9 mouse cellular contexts compared by ENCODE assay signal in the genomic region with DNA sequence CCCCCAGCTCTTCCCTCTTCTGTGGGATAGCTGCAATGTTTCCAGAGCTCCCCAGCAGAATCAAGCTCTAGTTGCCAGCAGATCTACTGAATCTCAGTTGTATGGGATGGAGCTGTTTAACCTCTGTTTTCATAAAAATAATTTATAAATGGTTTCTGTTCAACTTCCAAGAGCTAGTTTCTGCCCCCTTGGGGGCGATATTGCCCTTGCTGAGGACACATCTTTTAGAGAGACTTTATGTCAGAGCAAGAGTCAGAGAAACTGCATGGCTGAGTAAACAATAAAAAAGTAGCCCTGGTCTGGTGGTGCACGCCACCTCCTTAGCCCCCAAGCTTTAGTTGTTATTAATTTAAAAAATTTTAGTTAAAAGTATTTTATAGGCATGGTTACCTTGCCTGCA. TPM values are rescaled to one million over a fixed set of nuclear protein-coding genes. Genes with fewer than 3 reads are reported as not detected.
A peak's percentile ranks its signal among the peaks of the same experiment; 100 is the strongest.
DNase-seq lines count a peak whose midpoint lies in the region; ATAC-seq and TF ChIP-seq lines count a peak whose summit lies in the region.
"Had no signal": no experiment of that assay in that cellular context is flagged by ENCODE, and none has a peak within 500 bp of the region (broad histone marks: within the 10 kb centered on the region; RNA-seq: fewer than 3 reads in every experiment).

No protein-coding gene starts in this region.

- ATAC-seq in kidney, postnatal 0 days (replicated peaks; ENCODE audit: low FRiP score, low read depth): no peak
- ATAC-seq in stomach, postnatal 0 days (ENCODE audit: low FRiP score, low TSS enrichment): no peak
- no peak for ATAC-seq in hindbrain, embryonic 12.5 days (ENCODE audit: low FRiP score)

- H3K27me3 ChIP-seq in kidney, postnatal 0 days (ENCODE audit: insufficient read depth, low read length): no peaks in the 10 kb centered on the region
- H3K27me3 ChIP-seq in stomach, postnatal 0 days (ENCODE audit: control insufficient read depth, insufficient read depth, low read length): no peaks in the 10 kb centered on the region
- no peaks in the 10 kb centered on the region for H3K27me3 ChIP-seq in hindbrain, embryonic 12.5 days

- no peak overlapping the region for H3K4me3 ChIP-seq in kidney, postnatal 0 days (replicated peaks; ENCODE audit: low read depth, low read length)
- no peak overlapping the region for H3K4me3 ChIP-seq in stomach, postnatal 0 days (ENCODE audit: low read depth, low read length)
- H3K4me3 ChIP-seq in hindbrain, embryonic 12.5 days: no peak overlapping the region
- H3K4me3 ChIP-seq: liver, embryonic 15.5 days had no signal

- WGBS in kidney, postnatal 0 days: 41% methylated on average over 2 of the region's 2 CpGs
- 46% methylated on average over 2 of the region's 2 CpGs for WGBS in stomach, postnatal 0 days
- 58% methylated on average over 2 of the region's 2 CpGs for WGBS in hindbrain, embryonic 12.5 days

- no peaks in the 10 kb centered on the region for H3K9me3 ChIP-seq in kidney, postnatal 0 days (replicated peaks; ENCODE audit: low read length)
- no peaks in the 10 kb centered on the region for H3K9me3 ChIP-seq in stomach, postnatal 0 days (ENCODE audit: control insufficient read depth, low read length)
- H3K9me3 ChIP-seq in hindbrain, embryonic 12.5 days (replicated peaks): no peaks in the 10 kb centered on the region
- H3K9me3 ChIP-seq: liver, embryonic 15.5 days had no signal

- H3K27ac ChIP-seq in kidney, postnatal 0 days: no peak overlapping the region
- no peak overlapping the region for H3K27ac ChIP-seq in stomach, postnatal 0 days (replicated peaks)
- no peak overlapping the region for H3K27ac ChIP-seq in hindbrain, embryonic 12.5 days
- H3K27ac ChIP-seq: liver, embryonic 15.5 days had no signal

- no peak overlapping the region for H3K9ac ChIP-seq in kidney, postnatal 0 days (ENCODE audit: low read depth, low read length)
- no peak overlapping the region for H3K9ac ChIP-seq in stomach, postnatal 0 days (ENCODE audit: low read length)
- no peak overlapping the region for H3K9ac ChIP-seq in hindbrain, embryonic 12.5 days
- H3K9ac ChIP-seq: liver, embryonic 15.5 days had no signal

- TF ChIP-seq CTCF in kidney, postnatal 0 days (IDR thresholded peaks at IDR 0.05; ENCODE audit: low read depth): peak; percentile 55
- TF ChIP-seq CTCF in stomach, postnatal 0 days (IDR thresholded peaks at IDR 0.05; ENCODE audit: low read depth): peak; percentile 65

- H3K36me3 ChIP-seq in kidney, postnatal 0 days (ENCODE audit: insufficient read depth, low read length): no peaks in the 10 kb centered on the region
- no peaks in the 10 kb centered on the region for H3K36me3 ChIP-seq in stomach, postnatal 0 days (ENCODE audit: control insufficient read depth, insufficient read depth, low read length)
- no peaks in the 10 kb centered on the region for H3K36me3 ChIP-seq in hindbrain, embryonic 12.5 days
- H3K36me3 ChIP-seq: liver, embryonic 15.5 days had no signal

- no peak overlapping the region for H3K4me2 ChIP-seq in kidney, postnatal 0 days (ENCODE audit: low read length)
- no peak overlapping the region for H3K4me2 ChIP-seq in stomach, postnatal 0 days (replicated peaks; ENCODE audit: low read depth)
- no peak overlapping the region for H3K4me2 ChIP-seq in hindbrain, embryonic 12.5 days (replicated peaks)
- H3K4me2 ChIP-seq: liver, embryonic 15.5 days had no signal

- no peak for TF ChIP-seq EP300 in stomach, postnatal 0 days (optimal IDR thresholded peaks at IDR 0.05)

- peak; percentile 22 for DNase-seq in adrenal gland, postnatal 14 days
- DNase-seq in adrenal gland, postnatal 36 days: no peak
- DNase-seq in kidney, postnatal 0 days (ENCODE audit: low spot score): peak; percentile 30
- DNase-seq in kidney, adult 11 months: no peak
- DNase-seq in thymus, postnatal 14 days: peak; percentile 13
- no peak for DNase-seq in thymus, postnatal 10 days (ENCODE audit: low spot score in 2 of 2)
- DNase-seq in stomach, postnatal 0 days (ENCODE audit: low spot score): peak; percentile 23

- H3K4me1 ChIP-seq in kidney, postnatal 0 days (replicated peaks; ENCODE audit: insufficient read depth, low read length): no peaks in the 10 kb centered on the region
- no peaks in the 10 kb centered on the region for H3K4me1 ChIP-seq in stomach, postnatal 0 days (replicated peaks; ENCODE audit: control insufficient read depth, insufficient read depth)
- no peaks in the 10 kb centered on the region for H3K4me1 ChIP-seq in hindbrain, embryonic 12.5 days
- H3K4me1 ChIP-seq: liver, embryonic 15.5 days had no signal

RNA-seq across cellular contexts. Expression of gene Ak4, which starts 34.1 kb away (rescaled TPM):
- 2.9 and 7.2 TPM in 2 replicates for total RNA-seq in adrenal gland, postnatal 14 days (2021)
- total RNA-seq in adrenal gland, postnatal 36 days (2021): 1 to 10 TPM; 5.9 to 6.4 TPM
- polyA plus RNA-seq in kidney, postnatal 0 days (2015; fragmentation: Nextera tagmentation; extraction: Ambion mirVana): 17.1 and 20.8 TPM in 2 replicates
- 15.8 and 16.4 TPM in 2 replicates for polyA plus RNA-seq in stomach, postnatal 0 days (2015; fragmentation: Nextera tagmentation; extraction: Ambion mirVana)
- 11.5 and 13.9 TPM in 2 replicates for polyA plus RNA-seq in hindbrain, embryonic 12.5 days (2016; fragmentation: Nextera tagmentation; extraction: Ambion mirVana)

Comparison
In these comparisons a context has a peak if more than half of its experiments do, and no peak if none do; other contexts are left out.
1. DNase-seq: peak in adrenal gland, postnatal 14 days (single experiment), kidney, postnatal 0 days (single experiment), thymus, postnatal 14 days (single experiment) and stomach, postnatal 0 days (single experiment); none in adrenal gland, postnatal 36 days (0 of 2), kidney, adult 11 months (single experiment) and thymus, postnatal 10 days (0 of 2).